Mouse (Mus musculus) liver, postnatal 0 days (tissue): ENCODE measurements around the gene Sephs1. TPM values are rescaled to one million over a fixed set of nuclear protein-coding genes. Genes with fewer than 3 reads are reported as not detected.
A peak's percentile ranks its signal among the peaks of the same experiment; 100 is the strongest.

Experiments
- ATAC-seq: fragments of 200-750 bp; cut with Nextera tagmentation; 2 replicates; pipeline ENCODE4 v1.8.0; 2017; ENCODE audit warnings: mild to moderate bottlenecking, moderate library complexity
- DNase-seq: peaks from one replicate; pipeline ENCODE4 v3.0.0-alpha.2; 2016
- H3K27ac ChIP-seq: fragments of 300-500 bp; sonication (generic); 2 replicates; pipeline ENCODE4 v1.5.1; 2014; ENCODE audit warnings: antibody characterized with exemption, moderate library complexity, mild to moderate bottlenecking, low read depth
- H3K27me3 ChIP-seq: fragments of 300-500 bp; sonication (generic); 2 replicates; pipeline ENCODE4 v1.6.1; 2014; ENCODE audit warnings: low read length, control low read depth, mixed read lengths; ENCODE audit not compliant: insufficient read depth
- H3K36me3 ChIP-seq: fragments of 300-500 bp; sonication (generic); replicated peaks from 2 replicates; pipeline ENCODE4 v1.6.1; 2014; ENCODE audit warnings: mild to moderate bottlenecking, control low read depth, low read length, moderate library complexity, mixed read lengths; ENCODE audit not compliant: insufficient read depth
- H3K4me1 ChIP-seq: fragments of 300-500 bp; sonication (generic); 2 replicates; pipeline ENCODE4 v1.6.1; 2014; ENCODE audit warnings: antibody characterized with exemption, mild to moderate bottlenecking, control low read depth; ENCODE audit not compliant: insufficient read depth
- H3K4me2 ChIP-seq: fragments of 300-500 bp; sonication (generic); 2 replicates; pipeline ENCODE4 v1.6.1; 2014; ENCODE audit warnings: low read depth, mild to moderate bottlenecking, low read length, moderate library complexity, mixed read lengths
- H3K4me3 ChIP-seq: fragments of 300-500 bp; sonication (generic); 2 replicates; pipeline ENCODE4 v1.5.1; 2014; ENCODE audit warnings: low read depth, low read length
- H3K9ac ChIP-seq: fragments of 300-500 bp; sonication (generic); replicated peaks from 2 replicates; pipeline ENCODE4 v1.6.1; 2014; ENCODE audit warnings: mild to moderate bottlenecking, moderate library complexity
- H3K9me3 ChIP-seq: fragments of 300-500 bp; sonication (generic); 2 replicates; pipeline ENCODE4 v1.6.1; 2016; ENCODE audit warnings: mild to moderate bottlenecking, control low read depth, low read length, mixed read lengths
- CTCF ChIP-seq: sonication (generic); IDR thresholded peaks from 2 replicates; pipeline ENCODE4 v1.5.1; 2016; ENCODE audit warnings: antibody characterized with exemption, low read depth
- EP300 ChIP-seq: IDR thresholded peaks from 2 replicates; pipeline ENCODE4 v1.6.1; 2016; ENCODE audit warnings: antibody characterized with exemption, low read depth, mild to moderate bottlenecking
- WGBS: fragments of 180-500 bp; shearing (Covaris S2); extraction: QIAGEN DNeasy Blood & Tissue Kit; methylation state at CpG from one replicate; pipeline ENCODE4 v1.1.7; 2014; ENCODE audit not compliant: insufficient replicate concordance; 5-methylcytosine and 5-hydroxymethylcytosine counted together
- polyA plus RNA-seq: library from polyadenylated mRNA; unstranded; fragments of >200 nt; fragmentation: Nextera tagmentation; extraction: Ambion mirVana; gene quantifications from 2 replicates; pipeline ENCODE4 v1.2.1, GENCODE M21; 2015

The Sephs1 gene
- polyA plus RNA-seq, 1 experiment from 2014 or later: 23.8 TPM

- ATAC-seq (peak; percentile 70), DNase-seq (peak; percentile 71)
- Histone ChIP-seq H3K27me3 (no peaks in the 10 kb centered on the region), H3K4me1 (no peaks in the 10 kb centered on the region), H3K9me3 (no peaks in the 10 kb centered on the region), H3K9ac (no peak overlapping the region), H3K4me3 (no peak overlapping the region), H3K27ac (peak overlapping the region; percentile 87), H3K36me3 (peaks cover 50% of the 10 kb centered on the region), H3K4me2 (no peak overlapping the region)
- WGBS: 80% methylated on average over 6 of the region's 6 CpGs
- TF ChIP-seq CTCF (no peak), EP300 (peak; percentile 69)
These were observed 19.3 kb downstream of the Sephs1 start for GRCm38 (mm10) chr2:4900624-4901023.

GRCm38 (mm10) chr2:4902346-4902745, 21.0 kb downstream of the Sephs1 start:
- H3K9ac ChIP-seq: no peak overlapping the region
- H3K27me3 ChIP-seq: no peaks in the 10 kb centered on the region
- H3K36me3 ChIP-seq: peaks cover 55% of the 10 kb centered on the region
- TF ChIP-seq CTCF (no peak), EP300 (peak; percentile 65)
- H3K9me3 ChIP-seq: no peaks in the 10 kb centered on the region
- no peak overlapping the region for H3K4me3 ChIP-seq
- no peaks in the 10 kb centered on the region for H3K4me1 ChIP-seq
- ATAC-seq (peak; percentile 95), DNase-seq (peak; percentile 45)
- WGBS: 75% methylated on average over 5 of the region's 5 CpGs
- H3K4me2 ChIP-seq: no peak overlapping the region
- peak overlapping the region; percentile 87 for H3K27ac ChIP-seq

- Histone ChIP-seq H3K27me3 (no peaks in the 10 kb centered on the region), H3K36me3 (peaks cover 31% of the 10 kb centered on the region), H3K4me3 (no peak overlapping the region), H3K4me2 (no peak overlapping the region), H3K27ac (no peak overlapping the region), H3K4me1 (no peaks in the 10 kb centered on the region), H3K9me3 (no peaks in the 10 kb centered on the region), H3K9ac (no peak overlapping the region)
- DNase-seq (no peak), ATAC-seq (no peak)
- WGBS: 93% methylated on average over 6 of the region's 6 CpGs
- TF ChIP-seq CTCF: no peak
- TF ChIP-seq EP300: no peak
These were observed 25.8 kb downstream of the Sephs1 start for GRCm38 (mm10) chr2:4907120-4907519.

- no peak for ATAC-seq
- no peaks in the 10 kb centered on the region for H3K9me3 ChIP-seq
- no peaks in the 10 kb centered on the region for H3K4me1 ChIP-seq
- H3K27me3 ChIP-seq: no peaks in the 10 kb centered on the region
- no peak overlapping the region for H3K9ac ChIP-seq
- H3K4me2 ChIP-seq: no peak overlapping the region
- WGBS: 67% methylated on average over 7 of the region's 7 CpGs
- no peak overlapping the region for H3K4me3 ChIP-seq
- TF ChIP-seq EP300: no peak
- TF ChIP-seq CTCF: no peak
- no peak overlapping the region for H3K27ac ChIP-seq
- DNase-seq: no peak
- peaks cover 31% of the 10 kb centered on the region for H3K36me3 ChIP-seq
These were observed 26.6 kb downstream of the Sephs1 start for GRCm38 (mm10) chr2:4907916-4908315.

GRCm38 (mm10) chr2:4908771-4909315, 27.5 kb downstream of the Sephs1 start:
- DNase-seq (no peak), ATAC-seq (no peak)
- Histone ChIP-seq H3K27me3 (no peaks in the 10 kb centered on the region), H3K9me3 (no peaks in the 10 kb centered on the region), H3K9ac (no peak overlapping the region), H3K36me3 (peaks cover 31% of the 10 kb centered on the region), H3K4me1 (no peaks in the 10 kb centered on the region), H3K27ac (no peak overlapping the region), H3K4me3 (no peak overlapping the region), H3K4me2 (no peak overlapping the region)
- 89% methylated on average over 3 of the region's 3 CpGs for WGBS
- no peak for TF ChIP-seq EP300
- TF ChIP-seq CTCF: no peak

GRCm38 (mm10) chr2:4909909-4910308, 28.5 kb downstream of the Sephs1 start:
- Histone ChIP-seq H3K36me3 (peaks cover 27% of the 10 kb centered on the region), H3K4me1 (no peaks in the 10 kb centered on the region), H3K9me3 (no peaks in the 10 kb centered on the region), H3K4me3 (no peak overlapping the region), H3K4me2 (no peak overlapping the region), H3K27ac (no peak overlapping the region), H3K27me3 (no peaks in the 10 kb centered on the region), H3K9ac (no peak overlapping the region)
- no peak for TF ChIP-seq CTCF
- no peak for TF ChIP-seq EP300
- 62% methylated on average over 6 of the region's 6 CpGs for WGBS
- DNase-seq (no peak), ATAC-seq (no peak)
